Mouse (Mus musculus) midbrain, embryonic 12.5 days (tissue): ENCODE data around the gene Rfc2. TPM values are rescaled to one million over a fixed set of nuclear protein-coding genes. Genes with fewer than 3 reads are reported as not detected.

ENCODE experiments used
- ATAC-seq: fragments of 200-750 bp; cut with Nextera tagmentation; 2 replicates; pipeline ENCODE4 v1.8.0; 2017; ENCODE audit warnings: low read depth, moderate TSS enrichment, moderate library complexity; ENCODE audit not compliant: low FRiP score
- H3K27ac ChIP-seq: fragments of 300-500 bp; sonication (generic); replicated peaks from 2 replicates; pipeline ENCODE4 v1.5.1; 2016; ENCODE audit warnings: mild to moderate bottlenecking
- H3K27me3 ChIP-seq: fragments of 300-500 bp; sonication (generic); 2 replicates; pipeline ENCODE4 v1.6.1; 2016; ENCODE audit warnings: mild to moderate bottlenecking
- H3K36me3 ChIP-seq: fragments of 300-500 bp; sonication (generic); 2 replicates; pipeline ENCODE4 v1.6.1; 2016
- H3K4me1 ChIP-seq: fragments of 300-500 bp; sonication (generic); 2 replicates; pipeline ENCODE4 v1.6.1; 2016
- H3K4me2 ChIP-seq: fragments of 300-500 bp; sonication (generic); replicated peaks from 2 replicates; pipeline ENCODE4 v1.6.1; 2016; ENCODE audit warnings: mild to moderate bottlenecking, moderate library complexity
- H3K4me3 ChIP-seq: fragments of 300-500 bp; sonication (generic); 2 replicates; pipeline ENCODE4 v1.5.1; 2016; ENCODE audit warnings: mild to moderate bottlenecking
- H3K9ac ChIP-seq: fragments of 300-500 bp; sonication (generic); replicated peaks from 2 replicates; pipeline ENCODE4 v1.6.1; 2016; ENCODE audit warnings: mild to moderate bottlenecking, moderate library complexity
- H3K9me3 ChIP-seq: fragments of 300-500 bp; sonication (generic); 2 replicates; pipeline ENCODE4 v1.6.1; 2016; ENCODE audit warnings: mild to moderate bottlenecking
- WGBS: fragments of 180-500 bp; shearing (Covaris S2); methylation state at CpG from one replicate; pipeline ENCODE4 v1.1.7; 2016; 5-methylcytosine and 5-hydroxymethylcytosine counted together
- polyA plus RNA-seq: library from polyadenylated mRNA; unstranded; fragments of >200 nt; fragmentation: Nextera tagmentation; extraction: Ambion mirVana; gene quantifications from 2 replicates; pipeline ENCODE4 v1.2.1, GENCODE M21; 2016

Gene Rfc2
- 264 and 268 TPM in 2 replicates for polyA plus RNA-seq

DNA sequence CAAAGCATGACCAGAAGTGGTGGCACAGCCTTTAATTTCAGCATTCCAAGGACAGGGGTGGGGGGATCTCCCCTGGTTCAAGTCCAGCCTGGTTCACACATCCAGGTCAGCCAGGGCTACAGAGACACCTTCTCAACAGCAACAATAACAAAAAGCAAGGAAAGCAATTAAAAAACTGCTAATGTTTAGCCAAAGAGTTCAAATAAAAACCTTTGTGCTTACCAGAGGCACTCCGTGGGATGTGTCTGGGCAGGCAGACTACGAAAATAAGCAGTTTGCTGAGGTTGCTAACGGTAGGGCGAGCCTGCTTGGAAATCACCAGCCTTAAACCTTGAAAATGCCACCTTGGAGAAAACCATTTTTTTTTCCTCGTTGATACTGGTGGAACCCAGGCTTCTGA is at the start of gene Rfc2:
Gene Rfc2, plus strand, starts transcription at position 221 of the 400 bp plus-strand sequence.
- H3K4me3 ChIP-seq, result no peak within 1 kb of the TSS
- no peak within 1 kb of the TSS for H3K9ac ChIP-seq

DNA sequence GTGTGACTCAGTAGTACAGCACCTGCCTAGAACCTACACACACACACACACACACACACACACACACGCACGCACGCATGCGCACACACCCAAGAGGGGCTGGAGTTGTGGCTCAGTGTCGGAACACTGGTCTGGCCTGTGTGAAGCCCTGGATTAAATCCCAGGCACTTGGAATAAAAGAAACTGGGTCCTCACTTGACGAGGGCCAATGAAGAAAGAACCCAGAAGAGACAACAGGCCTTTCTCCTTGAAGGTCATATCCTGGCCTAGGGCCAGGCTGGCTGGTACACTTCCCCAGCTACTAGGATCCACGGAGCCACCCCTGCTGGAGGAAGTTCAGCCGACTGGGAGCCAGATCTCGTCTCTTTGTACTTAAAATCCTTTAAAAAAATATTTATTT is 49.6 kb upstream of the Rfc2 start:
- Histone ChIP-seq H3K4me3 (no peak overlapping the region), H3K36me3 (peaks cover 47% of the 10 kb centered on the region), H3K4me1 (peaks cover 13% of the 10 kb centered on the region), H3K4me2 (no peak overlapping the region), H3K27ac (no peak overlapping the region), H3K27me3 (no peaks in the 10 kb centered on the region), H3K9ac (no peak overlapping the region), H3K9me3 (no peaks in the 10 kb centered on the region)
- ATAC-seq, result no peak
- WGBS, result 90% methylated on average over 9 of the region's 9 CpGs

More for the DNA sequence above, at the start of gene Rfc2:
- Histone ChIP-seq H3K9me3 (no peaks in the 10 kb centered on the region), H3K27me3 (no peaks in the 10 kb centered on the region), H3K4me2 (no peak within 1 kb of the TSS), H3K36me3 (peaks cover 5% of the 10 kb centered on the region; the same call in 1 of the 2 replicates), H3K4me1 (peaks cover 14% of the 10 kb centered on the region), H3K27ac (no peak within 1 kb of the TSS)
- no peak for ATAC-seq
- 91% methylated on average over 5 of the region's 5 CpGs for WGBS

DNA sequence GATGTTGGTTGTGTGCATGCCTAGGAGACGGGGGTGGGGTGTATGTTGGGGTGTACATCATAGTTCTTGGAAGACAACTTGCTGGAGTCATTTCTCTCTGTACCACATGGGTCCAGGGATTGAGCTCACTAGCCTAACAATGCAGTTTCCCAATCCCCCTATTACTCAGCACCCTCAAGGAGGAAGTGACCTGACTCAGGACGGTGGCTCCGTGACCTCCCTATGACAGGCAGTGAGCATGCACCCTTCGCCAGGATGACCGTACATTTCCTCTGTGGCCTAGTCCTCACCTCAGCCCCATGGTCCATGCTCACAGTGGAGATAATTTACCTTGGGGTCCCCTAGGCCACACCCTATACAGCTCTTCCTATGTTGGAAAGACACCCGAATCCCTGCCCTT is 48.7 kb upstream of the Rfc2 start:
- Histone ChIP-seq H3K36me3 (peaks cover 52% of the 10 kb centered on the region), H3K4me3 (no peak overlapping the region), H3K27ac (no peak overlapping the region), H3K9me3 (no peaks in the 10 kb centered on the region), H3K4me2 (no peak overlapping the region), H3K27me3 (no peaks in the 10 kb centered on the region), H3K9ac (no peak overlapping the region), H3K4me1 (peaks cover 13% of the 10 kb centered on the region)
- ATAC-seq, result no peak
- WGBS, result 87% methylated on average over 6 of the region's 6 CpGs

DNA sequence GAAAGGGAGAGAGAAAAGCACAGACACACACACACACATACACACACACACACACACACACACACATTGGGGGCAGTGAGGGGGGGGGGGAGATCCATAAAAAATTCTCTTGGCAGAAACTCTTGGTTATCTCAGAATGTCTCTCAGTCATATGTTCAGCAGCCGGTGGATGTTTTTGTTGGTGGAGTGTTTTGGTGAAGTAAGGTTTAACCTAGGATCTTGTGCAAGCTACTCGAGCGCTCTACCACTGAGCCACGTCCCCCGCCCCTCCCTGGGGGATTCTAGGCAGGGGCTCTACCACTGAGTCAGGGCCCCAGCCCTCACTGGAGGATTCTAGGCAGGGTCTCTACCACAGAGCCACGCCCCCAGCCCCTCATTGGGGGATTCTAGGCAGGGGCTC is 45.1 kb upstream of the Rfc2 start:
- Histone ChIP-seq H3K4me2 (no peak overlapping the region), H3K9me3 (no peaks in the 10 kb centered on the region), H3K36me3 (peaks cover 63% of the 10 kb centered on the region), H3K27me3 (no peaks in the 10 kb centered on the region), H3K4me3 (no peak overlapping the region), H3K27ac (no peak overlapping the region), H3K9ac (no peak overlapping the region), H3K4me1 (peaks cover 10% of the 10 kb centered on the region)
- WGBS, result 93% methylated on average over 6 of the region's 6 CpGs
- no peak for ATAC-seq

DNA sequence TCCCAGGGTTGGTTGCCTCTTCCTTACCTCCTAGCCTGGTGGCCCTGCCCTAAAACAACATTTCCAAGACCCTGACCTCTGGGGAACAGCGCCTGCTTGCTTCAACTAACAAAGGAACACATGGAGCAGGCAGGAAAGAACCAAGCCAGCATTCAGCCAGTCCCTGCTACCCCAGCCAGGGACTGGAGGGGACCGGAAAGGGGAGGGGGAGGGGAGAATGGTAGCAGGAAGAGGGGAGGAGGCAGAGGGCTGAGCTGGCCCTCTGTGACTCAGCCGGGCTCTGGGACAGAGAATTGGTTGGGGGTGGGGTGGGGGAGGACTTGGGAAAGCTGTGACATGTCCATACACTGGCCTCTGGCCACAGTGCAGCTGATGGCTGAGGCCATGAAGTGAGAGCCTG is 41.3 kb upstream of the Rfc2 start:
- Histone ChIP-seq H3K27me3 (no peaks in the 10 kb centered on the region), H3K27ac (no peak overlapping the region), H3K4me2 (no peak overlapping the region), H3K9ac (no peak overlapping the region), H3K4me1 (peaks cover 14% of the 10 kb centered on the region), H3K4me3 (no peak overlapping the region), H3K9me3 (no peaks in the 10 kb centered on the region), H3K36me3 (peaks cover 34% of the 10 kb centered on the region)
- 18% methylated on average over 3 of the region's 3 CpGs for WGBS
- 0 out of 2 replicates have a peak, but pooled peaks have one; percentile 49 for ATAC-seq

DNA sequence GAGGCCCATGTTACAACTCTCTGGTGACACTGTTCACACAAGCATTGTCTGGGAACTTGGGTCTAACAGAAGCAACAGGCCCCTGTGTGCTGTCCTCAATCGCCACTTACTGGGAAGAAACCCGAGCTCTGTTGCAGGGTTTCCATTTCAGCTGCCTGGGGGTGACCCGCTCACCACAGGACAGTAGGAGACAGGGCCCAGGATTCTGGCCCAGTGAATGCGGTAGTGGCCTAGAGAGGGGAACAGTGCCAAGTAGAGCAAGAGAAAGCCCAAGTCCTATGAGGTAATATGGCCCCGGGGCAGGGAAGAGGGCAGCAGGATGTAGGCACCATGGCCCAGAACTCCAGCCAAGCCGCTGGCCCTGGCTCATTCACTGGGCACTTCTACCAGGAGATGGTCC is 40.3 kb upstream of the Rfc2 start:
- H3K27ac ChIP-seq, result no peak overlapping the region
- no peak for ATAC-seq
- 77% methylated on average over 6 of the region's 6 CpGs for WGBS
- H3K9ac ChIP-seq, result no peak overlapping the region
- H3K4me2 ChIP-seq, result no peak overlapping the region
- no peak overlapping the region for H3K4me3 ChIP-seq
- H3K4me1 ChIP-seq, result peaks cover 14% of the 10 kb centered on the region
- H3K27me3 ChIP-seq, result no peaks in the 10 kb centered on the region
- peaks cover 27% of the 10 kb centered on the region; the same call in 1 of the 2 replicates for H3K36me3 ChIP-seq
- H3K9me3 ChIP-seq, result no peaks in the 10 kb centered on the region

DNA sequence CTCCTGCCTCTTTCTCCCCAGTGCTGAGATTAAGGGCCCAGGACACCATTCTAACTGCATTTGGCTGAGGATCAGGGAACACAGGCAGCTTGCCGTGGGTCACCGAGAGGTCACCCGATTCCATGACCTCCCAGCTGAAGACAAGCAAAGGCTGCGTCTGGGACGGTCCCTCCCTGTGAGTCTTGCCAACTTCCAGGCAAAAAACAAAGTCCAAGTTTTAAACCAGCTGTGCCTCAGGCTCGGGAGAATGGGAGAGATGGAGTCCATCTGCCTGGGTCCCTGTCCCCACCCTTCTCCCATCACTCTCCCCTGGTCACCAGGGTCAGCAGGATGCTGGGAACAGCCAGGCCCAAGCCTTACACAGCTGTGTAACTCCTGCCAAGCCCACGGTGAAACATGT is 39.5 kb upstream of the Rfc2 start:
- ATAC-seq, result no peak
- WGBS, result 29% methylated on average over 7 of the region's 7 CpGs
- Histone ChIP-seq H3K4me1 (peaks cover 20% of the 10 kb centered on the region), H3K4me2 (no peak overlapping the region), H3K9ac (no peak overlapping the region), H3K27me3 (no peaks in the 10 kb centered on the region), H3K27ac (no peak overlapping the region), H3K9me3 (no peaks in the 10 kb centered on the region), H3K36me3 (peaks cover 27% of the 10 kb centered on the region; the same call in 1 of the 2 replicates), H3K4me3 (no peak overlapping the region)

DNA sequence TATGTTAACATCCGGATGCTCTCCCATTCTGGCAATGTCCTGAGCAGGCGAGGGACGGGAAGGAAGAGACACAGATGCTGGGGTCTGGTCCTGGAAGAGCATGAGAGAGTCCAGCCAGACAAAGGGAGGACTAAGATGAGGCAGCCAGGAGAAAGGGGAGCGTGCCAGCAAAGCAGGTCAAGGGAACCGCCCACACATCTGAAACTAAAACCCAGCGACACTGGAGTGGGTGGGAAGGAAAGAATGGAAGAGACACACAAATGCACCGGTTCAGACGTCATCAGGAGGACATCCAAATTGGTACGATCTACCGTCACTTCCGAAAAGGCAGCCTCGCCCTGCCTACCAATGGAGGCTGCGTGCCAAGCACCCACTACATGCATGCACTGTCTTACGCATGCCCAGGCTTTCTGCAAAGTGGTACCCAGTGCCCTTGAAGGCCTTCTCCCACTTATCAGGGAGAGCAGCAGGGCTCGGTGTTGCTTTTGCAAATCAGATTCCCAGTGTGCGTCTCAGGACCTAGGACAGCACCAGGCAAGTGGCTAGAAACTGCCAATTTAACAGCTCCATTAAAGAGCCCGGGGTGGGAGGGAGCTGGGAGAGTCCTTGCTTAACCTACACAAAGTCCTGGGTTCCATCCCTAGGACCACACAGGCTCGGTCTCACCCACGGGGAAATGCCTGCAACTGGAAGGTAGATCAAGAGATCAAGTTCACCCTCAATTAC is 36.5 kb upstream of the Rfc2 start:
- no peaks in the 10 kb centered on the region for H3K9me3 ChIP-seq
- no peak for ATAC-seq
- 71% methylated on average over 19 of the region's 19 CpGs for WGBS
- H3K36me3 ChIP-seq, result 0 out of 2 replicates have a peak, but pooled peaks cover 7% of the 10 kb centered on the region
- H3K4me2 ChIP-seq, result no peak overlapping the region
- no peak overlapping the region for H3K4me3 ChIP-seq
- peaks cover 42% of the 10 kb centered on the region for H3K4me1 ChIP-seq
- no peak overlapping the region for H3K9ac ChIP-seq
- no peaks in the 10 kb centered on the region for H3K27me3 ChIP-seq
- no peak overlapping the region for H3K27ac ChIP-seq

DNA sequence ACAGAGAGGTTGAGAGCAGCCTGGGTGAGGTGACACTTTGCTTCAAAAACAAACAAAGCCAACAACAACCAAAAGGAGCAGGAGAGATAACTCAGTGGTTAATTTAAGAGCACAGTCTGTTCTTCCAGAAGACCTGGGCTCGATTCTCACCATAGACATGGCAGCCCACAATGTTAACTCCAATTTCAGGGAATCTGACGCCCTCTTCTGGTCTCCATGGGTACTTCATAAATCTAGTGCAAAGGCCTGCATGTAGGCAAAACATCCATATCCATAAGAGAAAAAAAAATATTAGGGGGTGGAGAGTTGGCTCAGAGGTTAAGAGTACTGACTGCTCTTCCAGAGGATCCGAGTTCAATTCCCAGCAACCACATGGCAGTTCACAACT is 35.9 kb upstream of the Rfc2 start:
- Histone ChIP-seq H3K4me1 (peaks cover 39% of the 10 kb centered on the region), H3K9ac (no peak overlapping the region), H3K4me2 (no peak overlapping the region), H3K9me3 (no peaks in the 10 kb centered on the region), H3K36me3 (0 out of 2 replicates have a peak, but pooled peaks cover 7% of the 10 kb centered on the region), H3K4me3 (no peak overlapping the region), H3K27ac (no peak overlapping the region), H3K27me3 (no peaks in the 10 kb centered on the region)
- no peak for ATAC-seq
- 55% methylated on average over 3 of the region's 3 CpGs for WGBS

DNA sequence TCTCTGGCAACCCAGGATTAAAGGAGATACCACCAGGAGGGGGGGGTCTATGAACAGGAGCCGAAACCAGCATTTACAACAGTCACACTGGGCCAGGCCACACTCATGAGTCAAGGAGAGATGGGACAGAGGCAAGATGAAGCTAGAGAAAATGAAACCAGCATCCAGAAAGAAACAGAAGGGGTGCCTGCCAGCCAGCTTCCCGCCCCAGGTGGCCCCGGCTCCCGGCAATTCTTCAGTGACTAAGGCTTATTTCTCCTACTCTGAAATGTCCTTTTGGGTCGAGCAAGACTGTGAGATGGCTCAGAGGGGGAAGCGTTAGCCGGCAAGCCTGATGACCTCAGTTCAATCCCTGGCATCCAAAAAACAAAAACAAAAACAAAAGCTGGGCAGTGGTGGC is 34.4 kb upstream of the Rfc2 start:
- no peak for ATAC-seq
- Histone ChIP-seq H3K4me2 (no peak overlapping the region), H3K9me3 (no peaks in the 10 kb centered on the region), H3K36me3 (0 out of 2 replicates have a peak, but pooled peaks cover 7% of the 10 kb centered on the region), H3K4me1 (peaks cover 47% of the 10 kb centered on the region), H3K27ac (no peak overlapping the region), H3K4me3 (no peak overlapping the region), H3K27me3 (no peaks in the 10 kb centered on the region), H3K9ac (peak overlapping the region; percentile 6; the same call in 1 of the 2 replicates)
- WGBS, result 86% methylated on average over 7 of the region's 7 CpGs

DNA sequence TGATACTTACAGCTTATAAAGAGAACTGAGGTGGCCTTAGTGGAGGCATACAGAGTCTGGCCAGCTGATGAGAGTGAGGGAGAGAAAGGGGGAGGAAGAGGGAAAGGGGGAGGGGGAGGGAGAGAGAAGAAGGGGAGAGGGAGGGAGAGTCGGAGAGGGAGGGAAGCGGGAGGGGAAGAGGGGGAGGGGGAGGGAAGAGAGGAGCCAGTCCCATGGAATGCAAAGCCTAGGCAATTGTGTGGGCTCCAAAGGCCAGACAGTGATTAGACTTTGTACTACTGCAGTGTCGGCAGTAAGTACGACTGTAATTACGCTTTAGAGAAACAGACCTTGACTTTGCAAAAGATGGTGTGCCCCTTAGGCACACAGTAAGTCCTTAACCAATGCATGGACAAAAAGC is 32.9 kb upstream of the Rfc2 start:
- 54% methylated on average over 5 of the region's 5 CpGs for WGBS
- no peaks in the 10 kb centered on the region for H3K27me3 ChIP-seq
- H3K4me2 ChIP-seq, result no peak overlapping the region
- ATAC-seq, result no peak
- H3K4me1 ChIP-seq, result peaks cover 50% of the 10 kb centered on the region
- H3K4me3 ChIP-seq, result no peak overlapping the region
- H3K27ac ChIP-seq, result 0 out of 2 replicates have a peak overlapping the region, but pooled peaks have one; percentile 20
- 0 out of 2 replicates have a peak, but pooled peaks cover 7% of the 10 kb centered on the region for H3K36me3 ChIP-seq
- H3K9me3 ChIP-seq, result no peaks in the 10 kb centered on the region
- H3K9ac ChIP-seq, result no peak overlapping the region

DNA sequence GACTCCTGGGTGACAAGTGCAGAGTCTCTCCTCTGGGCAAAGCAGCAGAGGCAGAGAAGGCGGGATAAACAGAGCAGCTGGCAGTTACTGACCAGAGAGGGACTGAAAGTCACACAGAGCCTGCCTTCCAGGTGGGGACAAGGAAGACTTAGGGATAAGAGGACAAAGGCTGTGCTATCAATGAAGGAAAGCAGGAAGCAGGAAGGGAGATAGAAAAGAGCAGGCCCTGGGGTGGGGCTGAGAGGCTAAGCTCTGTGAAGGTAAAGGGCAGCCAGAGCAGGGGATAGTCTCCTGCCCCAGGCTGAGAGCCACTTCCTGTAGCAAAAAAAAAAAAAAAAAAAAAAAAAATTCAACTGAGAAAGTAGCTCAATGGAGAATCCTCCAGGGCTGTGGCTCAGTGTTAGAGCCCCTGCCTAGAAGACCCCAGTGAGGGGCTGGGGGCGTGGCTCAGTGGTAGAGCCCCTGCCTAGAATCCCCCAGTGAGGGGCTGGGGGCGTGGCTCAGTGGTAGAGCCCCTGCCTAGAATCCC is 31.5 kb upstream of the Rfc2 start:
- WGBS, result 89% methylated on average over 3 of the region's 3 CpGs
- peak overlapping the region; percentile 89; the same call in 1 of the 2 replicates for H3K4me2 ChIP-seq

More for the DNA sequence above, 31.5 kb upstream of the Rfc2 start:
- H3K36me3 ChIP-seq, result 0 out of 2 replicates have a peak, but pooled peaks cover 3% of the 10 kb centered on the region
- H3K4me1 ChIP-seq, result peaks cover 50% of the 10 kb centered on the region
- H3K4me3 ChIP-seq, result no peak overlapping the region
- H3K27ac ChIP-seq, result no peak overlapping the region
- H3K9ac ChIP-seq, result no peak overlapping the region
- no peaks in the 10 kb centered on the region for H3K27me3 ChIP-seq
- no peak for ATAC-seq
- no peaks in the 10 kb centered on the region for H3K9me3 ChIP-seq
